Mouse (Mus musculus): ENCODE measurements around the gene Adgrl1. TPM values are rescaled to one million over a fixed set of nuclear protein-coding genes. Genes with fewer than 3 reads are reported as not detected.

Gene Adgrl1
- polyA plus RNA-seq, 1 experiment from 2014 or later: 12.0 TPM

- H3K27ac ChIP-seq: 0 out of 2 replicates have a peak overlapping the region, but pooled peaks have one; percentile 42
- H3K36me3 ChIP-seq: peaks cover 4% of the 10 kb centered on the region; the same call in 1 of the 2 replicates
- H3K4me3 ChIP-seq: no peak overlapping the region
- peaks cover 90% of the 10 kb centered on the region for H3K4me1 ChIP-seq
- H3K27me3 ChIP-seq (ENCODE audit: insufficient read depth, poor library complexity, severe bottlenecking): no peaks in the 10 kb centered on the region
- WGBS: 70% methylated on average over 5 of the region's 5 CpGs
- no peak for DNase-seq (ENCODE audit: low spot score)
- H3K9me3 ChIP-seq: no peaks in the 10 kb centered on the region
Measured at GRCm38 (mm10) chr8:83911809-83912731, 12.2 kb downstream of the Adgrl1 start.

DNA sequence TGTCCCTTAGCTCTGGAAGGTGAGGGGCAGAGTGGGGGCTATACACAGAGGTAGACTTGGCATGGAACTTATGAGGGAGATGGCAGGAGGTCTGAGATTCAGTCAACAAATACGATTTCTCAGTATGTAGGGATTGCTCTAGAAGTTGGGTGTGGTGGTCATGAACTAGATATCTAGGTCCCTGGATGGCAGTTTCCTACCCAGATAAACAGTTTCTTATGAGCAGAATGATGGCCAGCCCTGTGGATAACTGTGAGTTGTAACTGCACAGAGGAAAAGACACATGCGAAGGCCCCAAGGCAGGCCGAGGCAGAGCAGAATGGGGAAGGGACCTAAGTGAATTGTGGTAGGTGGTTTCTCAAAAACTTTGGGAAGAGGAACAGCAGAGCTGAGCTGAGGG, 14.3 kb downstream of the Adgrl1 start:
- H3K4me1 ChIP-seq: peaks cover 69% of the 10 kb centered on the region
- H3K27ac ChIP-seq: peak overlapping the region; percentile 67; the same call in 1 of the 2 replicates

DNA sequence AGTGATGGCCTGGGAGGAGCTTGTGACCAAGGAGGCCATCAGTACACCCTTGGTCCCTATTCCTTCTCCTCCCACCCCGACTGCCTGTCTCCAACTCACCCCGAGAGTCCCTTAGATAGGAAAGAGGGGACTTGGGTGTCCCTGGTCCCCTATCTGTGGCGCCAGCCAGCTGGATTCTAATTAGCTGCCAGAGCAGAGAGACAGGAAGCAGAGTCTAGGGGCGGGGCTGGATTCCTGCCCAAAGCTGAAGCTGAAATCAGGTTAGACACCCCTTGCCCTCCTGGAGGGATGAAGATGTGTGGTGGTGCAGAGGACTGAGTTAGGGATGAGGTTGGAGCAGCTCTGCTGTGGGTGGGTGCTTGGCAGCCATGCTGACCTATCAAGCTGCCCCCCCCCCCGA, 15.0 kb downstream of the Adgrl1 start:
- peak overlapping the region; percentile 67 for H3K27ac ChIP-seq
- no peak overlapping the region for H3K4me3 ChIP-seq
- WGBS: 31% methylated on average over 5 of the region's 5 CpGs
- DNase-seq (ENCODE audit: low spot score): no peak
- H3K9me3 ChIP-seq: no peaks in the 10 kb centered on the region
- no peaks in the 10 kb centered on the region for H3K27me3 ChIP-seq (ENCODE audit: insufficient read depth, poor library complexity, severe bottlenecking)
- H3K36me3 ChIP-seq: peaks cover 20% of the 10 kb centered on the region
- H3K4me1 ChIP-seq: peaks cover 62% of the 10 kb centered on the region

More for the DNA sequence above, 14.3 kb downstream of the Adgrl1 start:
- Histone ChIP-seq H3K27me3 (ENCODE audit: insufficient read depth, poor library complexity, severe bottlenecking) (no peaks in the 10 kb centered on the region), H3K9me3 (no peaks in the 10 kb centered on the region), H3K4me3 (no peak overlapping the region), H3K36me3 (peaks cover 14% of the 10 kb centered on the region)
- no peak for DNase-seq (ENCODE audit: low spot score)
- 75% methylated on average over 3 of the region's 3 CpGs for whole genome bisulfite sequencing

GRCm38 (mm10) chr8:83916015-83916414, 16.1 kb downstream of the Adgrl1 start:
- 48% methylated on average over 5 of the region's 5 CpGs for WGBS
- Histone ChIP-seq H3K36me3 (peaks cover 30% of the 10 kb centered on the region), H3K27me3 (ENCODE audit: insufficient read depth, poor library complexity, severe bottlenecking) (no peaks in the 10 kb centered on the region), H3K27ac (peak overlapping the region; percentile 67), H3K4me1 (peaks cover 51% of the 10 kb centered on the region), H3K9me3 (no peaks in the 10 kb centered on the region), H3K4me3 (no peak overlapping the region)
- DNase-seq (ENCODE audit: low spot score): no peak

DNA sequence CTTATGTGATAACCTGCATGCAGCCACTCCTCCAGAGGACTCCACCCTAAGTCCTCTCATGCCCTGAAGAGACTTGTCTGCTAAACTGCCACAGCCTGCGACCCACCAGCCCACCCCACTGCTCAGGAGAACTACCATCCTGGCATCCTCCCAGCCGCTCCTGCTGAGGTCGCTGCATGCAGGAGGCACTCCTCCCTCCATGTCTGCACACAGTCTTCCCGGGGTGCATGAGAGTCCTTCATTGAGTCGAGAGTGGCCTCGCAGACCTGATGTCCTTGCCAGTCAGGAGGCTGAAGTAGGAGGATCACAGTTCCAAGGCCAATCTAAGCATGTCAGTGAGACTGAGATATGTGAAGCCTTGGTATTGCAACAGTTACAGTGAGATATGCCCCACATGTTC, 17.7 kb downstream of the Adgrl1 start:
- Histone ChIP-seq H3K4me3 (no peak overlapping the region), H3K27me3 (ENCODE audit: insufficient read depth, poor library complexity, severe bottlenecking) (no peaks in the 10 kb centered on the region), H3K9me3 (no peaks in the 10 kb centered on the region), H3K36me3 (peaks cover 36% of the 10 kb centered on the region), H3K4me1 (peaks cover 38% of the 10 kb centered on the region), H3K27ac (no peak overlapping the region)
- DNase-seq (ENCODE audit: low spot score): no peak
- 77% methylated on average over 6 of the region's 6 CpGs for WGBS

DNA sequence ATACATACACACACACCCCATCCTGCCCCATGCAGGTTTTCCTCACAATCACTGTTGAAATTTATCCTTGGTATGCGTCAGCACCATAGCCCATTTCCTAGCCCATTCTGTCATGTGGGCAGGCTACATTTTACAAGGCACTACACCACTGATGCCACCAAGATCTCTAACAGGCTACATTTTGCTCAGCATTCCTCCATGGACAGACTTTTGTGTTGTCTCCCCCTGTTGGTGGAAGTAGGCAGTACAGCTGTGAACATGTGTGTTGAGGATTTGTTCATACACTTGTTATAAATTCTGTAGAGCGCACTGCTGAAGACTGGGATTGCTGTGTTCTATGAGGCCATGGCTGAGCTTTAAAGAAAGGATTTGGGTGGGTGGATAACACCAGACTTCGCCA, 21.7 kb downstream of the Adgrl1 start:
- H3K27me3 ChIP-seq (ENCODE audit: insufficient read depth, poor library complexity, severe bottlenecking): no peaks in the 10 kb centered on the region
- no peak overlapping the region for H3K4me3 ChIP-seq
- no peak overlapping the region for H3K27ac ChIP-seq
- H3K36me3 ChIP-seq: peaks cover 69% of the 10 kb centered on the region
- H3K4me1 ChIP-seq: peaks cover 2% of the 10 kb centered on the region; the same call in 1 of the 2 replicates
- no peak for DNase-seq (ENCODE audit: low spot score)
- no peaks in the 10 kb centered on the region for H3K9me3 ChIP-seq
- WGBS: 65% methylated on average over 3 of the region's 3 CpGs

DNA sequence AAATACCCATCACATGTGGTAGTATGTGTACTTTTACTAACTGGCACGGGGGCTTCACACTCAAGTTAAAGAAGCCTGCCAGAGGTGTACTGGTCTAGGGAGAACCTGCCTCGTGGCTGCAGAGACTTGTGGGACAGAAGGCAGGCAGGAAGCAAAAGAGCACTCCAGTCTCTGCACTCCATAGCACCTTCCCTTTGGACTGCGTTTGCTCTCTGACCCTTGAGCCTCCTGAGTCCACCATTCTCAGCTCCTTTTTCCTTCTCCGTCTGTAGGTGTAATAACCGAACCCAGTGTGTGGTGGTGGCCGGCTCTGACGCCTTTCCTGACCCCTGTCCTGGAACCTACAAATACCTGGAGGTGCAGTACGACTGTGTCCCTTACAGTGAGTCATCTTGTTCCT, 22.8 kb downstream of the Adgrl1 start:
- 92% methylated on average over 8 of the region's 8 CpGs for WGBS
- Histone ChIP-seq H3K4me3 (no peak overlapping the region), H3K4me1 (peaks cover 4% of the 10 kb centered on the region; the same call in 1 of the 2 replicates), H3K27me3 (ENCODE audit: insufficient read depth, poor library complexity, severe bottlenecking) (no peaks in the 10 kb centered on the region), H3K27ac (no peak overlapping the region), H3K9me3 (no peaks in the 10 kb centered on the region), H3K36me3 (peaks cover 70% of the 10 kb centered on the region)
- DNase-seq (ENCODE audit: low spot score): no peak

- no peak overlapping the region for H3K4me3 ChIP-seq
- H3K27me3 ChIP-seq (ENCODE audit: insufficient read depth, poor library complexity, severe bottlenecking): no peaks in the 10 kb centered on the region
- H3K27ac ChIP-seq: no peak overlapping the region
- WGBS: 89% methylated on average over 5 of the region's 5 CpGs
- no peaks in the 10 kb centered on the region for H3K9me3 ChIP-seq
- DNase-seq (ENCODE audit: low spot score): no peak
- peaks cover 4% of the 10 kb centered on the region; the same call in 1 of the 2 replicates for H3K4me1 ChIP-seq
- H3K36me3 ChIP-seq: peaks cover 78% of the 10 kb centered on the region
Measured at GRCm38 (mm10) chr8:83924585-83924984, 24.7 kb downstream of the Adgrl1 start.

- no peak overlapping the region for H3K4me3 ChIP-seq
- peaks cover 4% of the 10 kb centered on the region; the same call in 1 of the 2 replicates for H3K4me1 ChIP-seq
- no peak for DNase-seq (ENCODE audit: low spot score)
- H3K9me3 ChIP-seq: no peaks in the 10 kb centered on the region
- no peaks in the 10 kb centered on the region for H3K27me3 ChIP-seq (ENCODE audit: insufficient read depth, poor library complexity, severe bottlenecking)
- 73% methylated on average over 7 of the region's 7 CpGs for WGBS
- H3K36me3 ChIP-seq: peaks cover 79% of the 10 kb centered on the region
- H3K27ac ChIP-seq: no peak overlapping the region
Measured at GRCm38 (mm10) chr8:83926266-83926665, 26.4 kb downstream of the Adgrl1 start.

GRCm38 (mm10) chr8:83934222-83934621, 34.3 kb downstream of the Adgrl1 start:
- H3K4me1 ChIP-seq: 0 out of 2 replicates have a peak, but pooled peaks cover 5% of the 10 kb centered on the region
- WGBS: 79% methylated on average over 5 of the region's 5 CpGs

DNA sequence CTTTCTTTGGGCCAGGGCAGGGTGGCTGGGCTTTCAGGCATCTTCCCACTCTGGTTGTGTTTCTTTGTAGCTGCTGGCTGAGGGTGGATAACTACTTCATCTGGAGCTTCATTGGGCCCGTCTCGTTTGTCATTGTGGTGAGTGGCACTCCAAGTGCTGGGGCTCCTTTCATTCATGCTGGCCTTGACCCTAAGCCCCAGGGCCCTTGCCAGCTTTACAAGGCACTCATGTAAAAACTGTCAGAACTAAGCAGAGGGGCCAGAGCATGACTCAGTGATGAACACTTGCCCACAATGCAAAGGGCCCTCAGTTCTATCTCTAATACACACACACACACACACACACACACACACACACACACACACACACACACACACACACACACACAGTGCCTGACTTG, 35.1 kb downstream of the Adgrl1 start:
- H3K27me3 ChIP-seq (ENCODE audit: insufficient read depth, poor library complexity, severe bottlenecking): no peaks in the 10 kb centered on the region
- WGBS: 89% methylated on average over 2 of the region's 2 CpGs
- DNase-seq (ENCODE audit: low spot score): no peak
- H3K36me3 ChIP-seq: peaks cover 98% of the 10 kb centered on the region
- H3K27ac ChIP-seq: no peak overlapping the region
- H3K9me3 ChIP-seq: no peaks in the 10 kb centered on the region
- H3K4me3 ChIP-seq: no peak overlapping the region
- peaks cover 10% of the 10 kb centered on the region; the same call in 1 of the 2 replicates for H3K4me1 ChIP-seq

More at GRCm38 (mm10) chr8:83934222-83934621, 34.3 kb downstream of the Adgrl1 start:
- Histone ChIP-seq H3K27ac (no peak overlapping the region), H3K4me3 (no peak overlapping the region), H3K27me3 (ENCODE audit: insufficient read depth, poor library complexity, severe bottlenecking) (no peaks in the 10 kb centered on the region), H3K9me3 (no peaks in the 10 kb centered on the region), H3K36me3 (peaks cover 100% of the 10 kb centered on the region)
- no peak for DNase-seq (ENCODE audit: low spot score)

DNA sequence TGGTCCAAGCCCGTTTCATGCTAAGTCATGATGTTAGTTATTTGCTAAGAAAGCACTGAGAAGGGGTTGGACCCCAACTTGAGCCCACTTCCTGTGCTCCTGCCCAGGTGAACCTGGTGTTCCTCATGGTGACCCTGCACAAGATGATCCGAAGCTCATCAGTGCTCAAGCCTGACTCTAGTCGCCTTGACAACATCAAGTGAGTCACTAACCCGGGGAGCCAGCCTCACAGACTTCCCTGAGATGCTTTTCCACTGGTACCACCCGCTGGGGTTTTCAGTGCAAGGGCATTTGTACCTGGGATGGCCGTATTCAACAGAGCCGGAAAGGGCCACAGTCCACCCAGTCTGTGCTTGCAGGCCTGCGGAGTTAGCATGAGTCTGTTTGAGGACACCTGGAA, 35.5 kb downstream of the Adgrl1 start:
- no peak overlapping the region for H3K4me3 ChIP-seq

GRCm38 (mm10) chr8:83937645-83938044, 37.7 kb downstream of the Adgrl1 start:
- Histone ChIP-seq H3K27ac (no peak overlapping the region), H3K9me3 (no peaks in the 10 kb centered on the region), H3K27me3 (ENCODE audit: insufficient read depth, poor library complexity, severe bottlenecking) (no peaks in the 10 kb centered on the region), H3K4me1 (peaks cover 10% of the 10 kb centered on the region; the same call in 1 of the 2 replicates), H3K4me3 (no peak overlapping the region), H3K36me3 (peaks cover 75% of the 10 kb centered on the region)
- WGBS: 83% methylated on average over 7 of the region's 7 CpGs
- DNase-seq (ENCODE audit: low spot score): peak; percentile 73

More for the DNA sequence above, 35.5 kb downstream of the Adgrl1 start:
- 87% methylated on average over 8 of the region's 8 CpGs for WGBS
- Histone ChIP-seq H3K36me3 (peaks cover 97% of the 10 kb centered on the region), H3K27me3 (ENCODE audit: insufficient read depth, poor library complexity, severe bottlenecking) (no peaks in the 10 kb centered on the region), H3K27ac (no peak overlapping the region), H3K4me1 (peaks cover 10% of the 10 kb centered on the region; the same call in 1 of the 2 replicates), H3K9me3 (no peaks in the 10 kb centered on the region)
- no peak for DNase-seq (ENCODE audit: low spot score)
